Mouse (Mus musculus) lung, postnatal 14 days (tissue): ENCODE measurements around the gene Tspoap1.

Source experiments
- DNase-seq: peaks from one replicate; pipeline ENCODE4 v3.0.0; 2021

Tspoap1 gene

DNA sequence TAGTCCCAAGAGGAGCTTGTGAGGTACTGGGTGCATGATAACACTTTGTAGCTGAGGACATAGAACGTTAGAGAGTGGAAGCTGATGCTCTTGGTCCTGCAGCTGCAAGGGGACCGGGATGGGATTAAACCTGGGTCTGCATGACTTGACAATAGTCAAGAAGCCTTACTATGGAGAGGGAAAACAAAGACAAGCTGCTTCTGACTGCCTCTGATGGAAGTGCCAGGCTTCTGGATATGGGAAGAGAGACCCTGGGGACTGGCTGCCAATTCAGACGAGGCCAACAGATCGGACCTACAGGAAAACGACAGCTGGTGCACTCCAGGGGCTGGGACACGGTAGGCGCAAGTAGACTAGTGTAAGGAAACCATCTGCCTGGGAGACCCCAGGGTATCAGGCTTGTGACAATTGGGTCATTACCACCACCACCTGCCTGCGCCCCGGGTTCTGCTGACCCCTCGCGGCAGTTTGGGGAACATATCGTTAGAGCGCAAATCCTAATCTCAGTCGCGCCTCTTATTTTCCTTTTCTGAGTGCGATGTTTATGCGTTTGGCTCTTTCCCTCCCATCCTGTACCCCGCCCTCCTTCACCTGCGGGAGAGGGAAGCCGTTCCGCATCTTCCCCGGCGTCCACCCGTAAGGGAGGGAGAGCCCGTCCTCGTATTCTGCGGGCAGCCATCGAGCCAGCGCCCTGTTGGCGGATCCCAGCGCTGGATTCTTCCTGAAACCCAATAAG, 56.5 kb downstream of the Tspoap1 start:
- DNase-seq = peak; percentile 30

GRCm38 (mm10) chr11:87817443-87817773, 57.1 kb downstream of the Tspoap1 start:
- no peak for DNase-seq

DNA sequence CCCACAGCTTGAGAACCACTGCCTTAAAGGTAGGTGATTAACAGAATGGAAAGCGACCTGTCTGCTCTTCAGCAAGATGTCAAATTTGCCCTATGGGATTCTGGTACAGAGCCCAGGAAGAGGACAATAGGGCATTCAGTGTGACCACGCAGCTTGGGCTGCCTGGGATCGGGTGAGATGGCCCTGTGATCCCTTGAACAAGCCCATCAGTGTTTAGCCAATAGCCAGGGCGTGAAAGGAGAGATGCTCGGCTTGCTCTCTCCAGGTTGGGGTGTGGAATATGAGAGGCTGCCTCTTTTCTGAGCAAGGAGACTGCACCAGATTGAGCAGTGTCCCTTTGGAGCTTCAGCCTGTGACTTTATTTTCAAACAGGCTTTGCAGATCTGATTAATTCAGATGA, 61.2 kb downstream of the Tspoap1 start:
- no peak for DNase-seq

GRCm38 (mm10) chr11:87828239-87828900, 68.0 kb downstream of the Tspoap1 start, which contains the start of gene Lpo:
Gene Lpo (minus strand): TSS chr11:87828289.
- no peak for DNase-seq
